Mouse (Mus musculus) brain, embryonic 14.5 days (tissue): ENCODE results near the gene Ccdc159. TPM values are rescaled to one million over a fixed set of nuclear protein-coding genes. Genes with fewer than 3 reads are reported as not detected.

ENCODE experiments used
- DNase-seq: peaks from one replicate; pipeline ENCODE4 v3.0.0-alpha.2; 2011; ENCODE audit warnings: low read depth
- CTCF ChIP-seq: fragments of 200-500 bp; IDR thresholded peaks from 2 replicates; pipeline ENCODE4 v1.5.1; 2012; ENCODE audit warnings: inconsistent platforms, mild to moderate bottlenecking, moderate library complexity, borderline replicate concordance; ENCODE audit not compliant: insufficient read depth, insufficient read length; ENCODE audit errors: extremely low read depth
- POLR2A ChIP-seq: fragments of 200-500 bp; IDR thresholded peaks from 2 replicates; pipeline ENCODE4 v1.6.1; 2012; ENCODE audit warnings: mild to moderate bottlenecking, inconsistent platforms, borderline replicate concordance; ENCODE audit not compliant: poor library complexity, insufficient read depth, insufficient read length, severe bottlenecking; ENCODE audit errors: extremely low read depth
- polyA plus RNA-seq: library from polyadenylated mRNA; depleted of rRNA; stranded (reverse); fragments of >200 nt; gene quantifications from 2 replicates; pipeline ENCODE4 v1.2.3, GENCODE M21; 2012; rRNA removed

The Ccdc159 gene
- 15.7 and 16.1 TPM in 2 replicates for polyA plus RNA-seq

GRCm38 (mm10) chr9:21927208-21927753 lies at the start of gene Ccdc159, which contains the start of gene Tmem205:
TSS of gene Ccdc159 (plus strand) at chr9:21927471.
TSS of gene Tmem205 (minus strand) at chr9:21927556.
- TF ChIP-seq CTCF (no peak), POLR2A (peak; percentile 63; the same call in 1 of the 2 replicates)
- peak; percentile 98 for DNase-seq

- no peak for TF ChIP-seq CTCF
- TF ChIP-seq POLR2A, result no peak
- no peak for DNase-seq
These were observed 38.0 kb upstream of the Ccdc159 start for GRCm38 (mm10) chr9:21889229-21889628.

- no peak for TF ChIP-seq POLR2A
- DNase-seq, result peak; percentile 95
These were observed 25.9 kb upstream of the Ccdc159 start for GRCm38 (mm10) chr9:21901223-21901820.

- no peak for DNase-seq
- TF ChIP-seq POLR2A (no peak), CTCF (no peak)
These were observed 23.2 kb upstream of the Ccdc159 start for GRCm38 (mm10) chr9:21904031-21904430.

- no peak for TF ChIP-seq POLR2A
- TF ChIP-seq CTCF, result no peak
- no peak for DNase-seq
These were observed 19.1 kb upstream of the Ccdc159 start for GRCm38 (mm10) chr9:21908216-21908615.

- TF ChIP-seq CTCF (no peak), POLR2A (no peak)
- no peak for DNase-seq
These were observed 17.6 kb upstream of the Ccdc159 start for GRCm38 (mm10) chr9:21909474-21910223.

- no peak for DNase-seq
- TF ChIP-seq CTCF (no peak), POLR2A (no peak)
These were observed 10.3 kb upstream of the Ccdc159 start for GRCm38 (mm10) chr9:21916851-21917492.

- TF ChIP-seq POLR2A (no peak), CTCF (no peak)
- peak; percentile 79 for DNase-seq
These were observed 9.7 kb upstream of the Ccdc159 start for GRCm38 (mm10) chr9:21917493-21918034.

GRCm38 (mm10) chr9:21918035-21918592 lies 9.2 kb upstream of the Ccdc159 start, which contains the start of gene Rab3d:
TSS of gene Rab3d (minus strand) at chr9:21918192.
- no peak for TF ChIP-seq CTCF
- TF ChIP-seq POLR2A, result peak; percentile 54; the same call in 1 of the 2 replicates

GRCm38 (mm10) chr9:21918692-21919384 lies 8.4 kb upstream of the Ccdc159 start:
- DNase-seq, result no peak
- TF ChIP-seq POLR2A, result no peak
- TF ChIP-seq CTCF, result no peak

More at GRCm38 (mm10) chr9:21918035-21918592, 9.2 kb upstream of the Ccdc159 start, which contains the start of gene Rab3d:
- peak; percentile 98 for DNase-seq
